Mouse (Mus musculus) myocyte (in vitro differentiated cells): ENCODE measurements around the gene Timm50. TPM values are rescaled to one million over a fixed set of nuclear protein-coding genes. Genes with fewer than 3 reads are reported as not detected.
A peak's percentile ranks its signal among the peaks of the same experiment; 100 is the strongest.

Experiments
- H3K27me3 ChIP-seq: one replicate; pipeline ENCODE4 v1.6.1; 2011; ENCODE audit not compliant: control insufficient read depth, insufficient read depth, insufficient read length
- H3K36me3 ChIP-seq: one replicate; pipeline ENCODE4 v1.6.1; 2011; ENCODE audit not compliant: control insufficient read depth, insufficient read depth
- H3K4me2 ChIP-seq: one replicate; pipeline ENCODE4 v1.6.1; 2011; ENCODE audit warnings: low read depth, control low read depth
- H3K4me3 ChIP-seq: one replicate; pipeline ENCODE4 v1.5.1; 2011; ENCODE audit warnings: mild to moderate bottlenecking, control low read depth, moderate library complexity
- H3K79me2 ChIP-seq: one replicate; pipeline ENCODE4 v1.6.1; 2011; ENCODE audit not compliant: control insufficient read depth, insufficient read depth
- H3ac ChIP-seq: one replicate; pipeline ENCODE4 v1.6.1; 2011; ENCODE audit not compliant: control insufficient read depth, insufficient read length
- CEBPB ChIP-seq: IDR thresholded peaks from 2 replicates; pipeline ENCODE4 v1.6.1; 2011; ENCODE audit warnings: mild to moderate bottlenecking, moderate library complexity; ENCODE audit not compliant: poor library complexity, insufficient read depth, severe bottlenecking
- E2F4 ChIP-seq: IDR thresholded peaks from one replicate; pipeline ENCODE4 v1.6.1; 2011; ENCODE audit warnings: mild to moderate bottlenecking, control low read depth, moderate library complexity; ENCODE audit not compliant: insufficient read depth
- MAX ChIP-seq: IDR thresholded peaks from one replicate; pipeline ENCODE4 v1.6.1; 2011; ENCODE audit warnings: low read depth, mild to moderate bottlenecking, control low read depth
- MYOD1 ChIP-seq, 3 experiments: IDR thresholded peaks; one replicate each; pipeline ENCODE4 v1.6.1; 2011; ENCODE audit warnings: control low read depth in 2 of 3, low read depth in 2 of 3, mild to moderate bottlenecking in 2 of 3, moderate library complexity in 1 of 3; ENCODE audit not compliant: insufficient read length in 2 of 3, control insufficient read depth in 1 of 3
- MYOG ChIP-seq, 3 experiments: IDR thresholded peaks; one replicate each; pipeline ENCODE4 v1.6.1; 2011; ENCODE audit warnings: control low read depth in 2 of 3, low read depth in 2 of 3, mild to moderate bottlenecking in 2 of 3; ENCODE audit not compliant: insufficient read length in 2 of 3, control insufficient read depth in 1 of 3, insufficient read depth in 1 of 3
- POLR2A ChIP-seq: IDR thresholded peaks from one replicate; pipeline ENCODE4 v1.6.1; 2011; ENCODE audit warnings: low read depth, mild to moderate bottlenecking, control low read depth, moderate library complexity; ENCODE audit not compliant: insufficient read length
- POLR2AphosphoS2 ChIP-seq: IDR thresholded peaks from one replicate; pipeline ENCODE4 v1.6.1; 2011; ENCODE audit warnings: low read depth, control low read depth; ENCODE audit not compliant: insufficient read length
- REST ChIP-seq: IDR thresholded peaks from one replicate; pipeline ENCODE4 v1.6.1; 2011; ENCODE audit warnings: mild to moderate bottlenecking, control low read depth, moderate library complexity; ENCODE audit not compliant: insufficient read depth, insufficient read length
- SRF ChIP-seq: IDR thresholded peaks from one replicate; pipeline ENCODE4 v1.6.1; 2011; ENCODE audit warnings: low read depth; ENCODE audit not compliant: control insufficient read depth, insufficient read length
- TCF12 ChIP-seq: IDR thresholded peaks from one replicate; pipeline ENCODE4 v1.6.1; 2011; ENCODE audit warnings: mild to moderate bottlenecking, control low read depth; ENCODE audit not compliant: poor library complexity, insufficient read depth, severe bottlenecking
- TCF3 ChIP-seq: IDR thresholded peaks from one replicate; pipeline ENCODE4 v1.6.1; 2011; ENCODE audit warnings: low read depth, control low read depth; ENCODE audit not compliant: insufficient read length
- USF1 ChIP-seq: IDR thresholded peaks from one replicate; pipeline ENCODE4 v1.6.1; 2011; ENCODE audit warnings: low read depth, mild to moderate bottlenecking, control low read depth, moderate library complexity
- polyA plus RNA-seq: library from polyadenylated mRNA; unstranded; fragments of >200 nt; fragmentation: generic; extraction: Trizol; gene quantifications from one replicate; pipeline ENCODE4 v1.2.1, GENCODE M21; 2012; ENCODE audit warnings: missing spikeins

The Timm50 gene
- polyA plus RNA-seq, 1 experiment, result 83.6 TPM

GRCm38 (mm10) chr7:28269355-28269754, 42.5 kb downstream of the Timm50 start:
- no peaks in the 10 kb centered on the region for H3K79me2 ChIP-seq
- no peak overlapping the region for H3ac ChIP-seq
- peaks cover 4% of the 10 kb centered on the region for H3K27me3 ChIP-seq
- H3K4me3 ChIP-seq, result no peak overlapping the region
- H3K4me2 ChIP-seq, result no peak overlapping the region
- H3K36me3 ChIP-seq, result no peaks in the 10 kb centered on the region
- no peak for TF ChIP-seq POLR2A
- no peak for TF ChIP-seq POLR2AphosphoS2
- TF ChIP-seq TCF12, result no peak
- TF ChIP-seq MYOG (IDR thresholded peaks at IDR 0.05; ENCODE audit: control insufficient read depth in 1 of 3, insufficient read depth in 1 of 3, insufficient read length in 2 of 3, low read depth in 2 of 3), result no peak
- no peak for TF ChIP-seq REST
- TF ChIP-seq SRF, result no peak
- no peak for TF ChIP-seq USF1
- no peak for TF ChIP-seq TCF3
- TF ChIP-seq E2F4, result no peak
- no peak for TF ChIP-seq CEBPB
- no peak for TF ChIP-seq MAX
- no peak for TF ChIP-seq MYOD1 (IDR thresholded peaks at IDR 0.05; ENCODE audit: control insufficient read depth in 1 of 3, insufficient read length in 2 of 3, low read depth in 2 of 3)

- no peak for TF ChIP-seq MYOD1 (IDR thresholded peaks at IDR 0.05; ENCODE audit: control insufficient read depth in 1 of 3, insufficient read length in 2 of 3, low read depth in 2 of 3)
- TF ChIP-seq CEBPB, result no peak
- TF ChIP-seq USF1, result no peak
- no peak for TF ChIP-seq TCF12
- no peak for TF ChIP-seq TCF3
- TF ChIP-seq MYOG (IDR thresholded peaks at IDR 0.05; ENCODE audit: control insufficient read depth in 1 of 3, insufficient read depth in 1 of 3, insufficient read length in 2 of 3, low read depth in 2 of 3), result no peak
- no peak for TF ChIP-seq POLR2A
- peak overlapping the region; percentile 81 for H3ac ChIP-seq
- no peaks in the 10 kb centered on the region for H3K36me3 ChIP-seq
- H3K4me2 ChIP-seq, result peak overlapping the region; percentile 61
- H3K4me3 ChIP-seq, result peak overlapping the region; percentile 3
- H3K27me3 ChIP-seq, result peaks cover 4% of the 10 kb centered on the region
- H3K79me2 ChIP-seq, result no peaks in the 10 kb centered on the region
Measured at GRCm38 (mm10) chr7:28268576-28268975, 43.3 kb downstream of the Timm50 start.

GRCm38 (mm10) chr7:28268042-28268531, 43.8 kb downstream of the Timm50 start:
- peak overlapping the region; percentile 61 for H3K4me2 ChIP-seq
- TF ChIP-seq TCF3 (no peak), MYOD1 (IDR thresholded peaks at IDR 0.05; ENCODE audit: control insufficient read depth in 1 of 3, insufficient read length in 2 of 3, low read depth in 2 of 3) (no peak), POLR2AphosphoS2 (no peak), MYOG (IDR thresholded peaks at IDR 0.05; ENCODE audit: control insufficient read depth in 1 of 3, insufficient read depth in 1 of 3, insufficient read length in 2 of 3, low read depth in 2 of 3) (no peak), CEBPB (no peak), MAX (no peak), E2F4 (no peak), POLR2A (no peak), REST (no peak), TCF12 (no peak), USF1 (no peak), SRF (no peak)
- H3K27me3 ChIP-seq, result peaks cover 4% of the 10 kb centered on the region
- no peaks in the 10 kb centered on the region for H3K79me2 ChIP-seq
- peak overlapping the region; percentile 81 for H3ac ChIP-seq
- peak overlapping the region; percentile 3 for H3K4me3 ChIP-seq
- H3K36me3 ChIP-seq, result no peaks in the 10 kb centered on the region

- no peak for TF ChIP-seq SRF
- no peak for TF ChIP-seq USF1
- no peak for TF ChIP-seq MAX
- TF ChIP-seq POLR2AphosphoS2, result peak; percentile 82
- TF ChIP-seq TCF12, result no peak
- TF ChIP-seq CEBPB, result no peak
- TF ChIP-seq E2F4, result no peak
- TF ChIP-seq POLR2A, result peak; percentile 90
- no peak for TF ChIP-seq REST
- no peak for TF ChIP-seq MYOD1 (IDR thresholded peaks at IDR 0.05; ENCODE audit: control insufficient read depth in 1 of 3, insufficient read length in 2 of 3, low read depth in 2 of 3)
- TF ChIP-seq MYOG (IDR thresholded peaks at IDR 0.05; ENCODE audit: control insufficient read depth in 1 of 3, insufficient read depth in 1 of 3, insufficient read length in 2 of 3, low read depth in 2 of 3), result no peak
- Histone ChIP-seq H3K79me2 (no peaks in the 10 kb centered on the region), H3K27me3 (peaks cover 4% of the 10 kb centered on the region), H3K4me2 (peak within 1 kb of the TSS; percentile 61), H3ac (peak within 1 kb of the TSS; percentile 81), H3K4me3 (peak within 1 kb of the TSS; percentile 3), H3K36me3 (no peaks in the 10 kb centered on the region)
Measured at GRCm38 (mm10) chr7:28267129-28268041, 44.5 kb downstream of the Timm50 start, which contains the start of gene Eid2. Eid2 (plus strand) TSS chr7:28267881.
